Mouse (Mus musculus): ENCODE data around the gene Kcnj10. TPM values are rescaled to one million over a fixed set of nuclear protein-coding genes. Genes with fewer than 3 reads are reported as not detected.

Gene Kcnj10
- total and polyA plus RNA-seq, 2 experiments = 0.34 to 0.37 TPM

DNA sequence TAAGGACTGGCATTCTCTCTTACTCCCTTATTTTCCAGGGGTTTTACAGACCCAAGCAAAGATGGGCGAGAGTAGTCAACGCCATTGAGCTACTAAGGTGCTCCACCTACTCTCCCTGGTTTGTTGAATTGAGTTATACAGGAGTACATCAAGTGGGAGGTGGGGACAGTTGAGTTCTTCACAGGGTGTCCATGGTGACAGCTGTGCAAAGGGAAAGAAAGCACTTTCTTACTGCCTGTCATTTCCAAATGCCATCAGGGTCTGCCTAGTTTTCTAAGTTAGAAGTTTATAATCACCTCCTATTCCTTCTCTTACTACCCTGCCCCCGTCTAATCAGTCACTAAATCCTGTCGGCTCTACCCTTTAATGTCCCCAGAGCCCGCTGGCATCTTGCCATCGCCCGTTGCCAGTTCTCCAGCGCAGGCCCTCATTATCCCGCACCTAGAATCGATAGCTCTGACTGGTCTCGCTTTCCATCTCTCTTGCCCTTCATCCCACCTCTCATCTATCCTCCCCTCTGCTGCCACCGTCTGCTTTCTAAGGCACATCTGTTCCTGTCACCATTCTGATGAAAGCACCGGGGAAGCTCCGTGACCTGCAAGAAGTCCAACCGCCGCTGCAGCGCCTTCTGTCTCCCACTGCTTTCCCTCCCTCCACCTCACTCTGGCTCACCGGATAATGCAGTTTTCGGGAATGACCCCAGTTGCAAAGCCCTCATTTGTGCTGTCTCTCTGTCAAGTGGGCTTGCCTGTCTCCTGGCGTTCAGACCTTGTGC, 51.0 kb downstream of the Kcnj10 start:
- Histone ChIP-seq H3K4me1 (ENCODE audit: control insufficient read depth, insufficient read depth, low read length) (no peaks in the 10 kb centered on the region), H3K9ac (ENCODE audit: low read depth, low read length) (no peak overlapping the region), H3K79me2 (ENCODE audit: control insufficient read depth, insufficient read depth, low read length) (no peaks in the 10 kb centered on the region), H3K27ac (replicated peaks; ENCODE audit: insufficient read depth, low read depth, low read length) (no peak overlapping the region), H3K4me3 (ENCODE audit: insufficient read depth, low read depth, low read length) (no peak overlapping the region), H3K27me3 (ENCODE audit: control insufficient read depth, insufficient read depth, low read length) (no peaks in the 10 kb centered on the region), H3K36me3 (ENCODE audit: control insufficient read depth, insufficient read depth, low read length) (no peaks in the 10 kb centered on the region)
- WGBS = 36% methylated on average over 20 of the region's 20 CpGs
- no peak for DNase-seq (ENCODE audit: extremely low read depth, low read depth, low spot score)
- no peak for TF ChIP-seq POLR2A (IDR thresholded peaks at IDR 0.05; ENCODE audit: extremely low read depth, insufficient read depth, low read length)
- TF ChIP-seq CTCF (IDR thresholded peaks at IDR 0.05; ENCODE audit: low read depth, low read length) = no peak

DNA sequence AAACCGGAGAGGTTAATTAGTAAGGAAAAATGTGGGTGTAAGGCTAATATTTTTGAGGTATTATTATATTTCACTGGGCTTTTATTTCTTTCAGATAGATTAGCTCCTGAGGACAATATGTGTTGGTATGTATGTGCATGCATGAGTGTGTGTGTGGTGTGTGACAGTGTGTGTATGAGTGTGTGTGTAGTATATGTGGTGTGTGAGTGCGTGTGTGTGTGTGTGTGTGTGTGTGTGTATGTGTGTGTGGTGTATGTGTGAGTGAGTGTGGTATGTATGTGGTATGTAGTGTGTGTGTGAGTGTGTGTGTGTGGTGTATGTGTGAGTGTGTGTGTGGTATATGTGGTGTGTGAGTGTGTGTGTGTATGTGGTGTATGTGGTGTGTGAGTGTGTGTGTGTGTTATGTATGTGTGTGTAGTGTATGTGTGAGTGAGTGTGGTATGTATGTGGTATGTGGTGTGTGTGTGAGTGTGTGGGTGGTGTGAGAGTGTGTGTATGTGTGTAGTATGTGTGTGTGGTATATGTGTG, 51.7 kb downstream of the Kcnj10 start:
- Histone ChIP-seq H3K27me3 (ENCODE audit: control insufficient read depth, insufficient read depth, low read length) (no peaks in the 10 kb centered on the region), H3K36me3 (ENCODE audit: control insufficient read depth, insufficient read depth, low read length) (no peaks in the 10 kb centered on the region), H3K27ac (replicated peaks; ENCODE audit: insufficient read depth, low read depth, low read length) (no peak overlapping the region), H3K4me1 (ENCODE audit: control insufficient read depth, insufficient read depth, low read length) (no peaks in the 10 kb centered on the region), H3K79me2 (ENCODE audit: control insufficient read depth, insufficient read depth, low read length) (no peaks in the 10 kb centered on the region), H3K9ac (ENCODE audit: low read depth, low read length) (no peak overlapping the region), H3K4me3 (ENCODE audit: insufficient read depth, low read depth, low read length) (no peak overlapping the region)
- TF ChIP-seq CTCF (IDR thresholded peaks at IDR 0.05; ENCODE audit: low read depth, low read length) (no peak), POLR2A (IDR thresholded peaks at IDR 0.05; ENCODE audit: extremely low read depth, insufficient read depth, low read length) (no peak)
- WGBS = 92% methylated on average over 2 of the region's 2 CpGs
- DNase-seq (ENCODE audit: extremely low read depth, low read depth, low spot score) = no peak

DNA sequence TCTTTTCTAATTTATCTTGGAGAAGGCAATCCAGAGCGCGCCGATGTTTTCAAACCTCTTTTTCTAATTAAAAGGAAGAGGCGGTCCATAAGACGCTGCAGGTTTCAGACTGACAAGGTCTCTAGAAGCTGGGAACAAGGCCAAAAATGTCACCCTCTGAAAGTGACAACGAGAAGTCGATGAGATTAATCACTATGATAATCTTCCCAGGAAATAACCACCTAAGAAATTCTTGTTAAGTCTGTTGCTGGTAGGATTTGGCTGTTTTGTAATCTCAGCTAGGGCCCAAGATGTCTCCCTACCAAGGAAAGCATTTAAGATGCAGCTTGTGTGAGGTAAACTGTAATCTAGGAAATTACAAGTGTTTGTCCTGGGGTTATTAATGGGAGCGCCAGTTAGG, 52.7 kb downstream of the Kcnj10 start:
- no peaks in the 10 kb centered on the region for H3K36me3 ChIP-seq (ENCODE audit: control insufficient read depth, insufficient read depth, low read length)
- TF ChIP-seq CTCF (IDR thresholded peaks at IDR 0.05; ENCODE audit: low read depth, low read length) (no peak), POLR2A (IDR thresholded peaks at IDR 0.05; ENCODE audit: extremely low read depth, insufficient read depth, low read length) (no peak)
- WGBS = 70% methylated on average over 8 of the region's 8 CpGs

DNA sequence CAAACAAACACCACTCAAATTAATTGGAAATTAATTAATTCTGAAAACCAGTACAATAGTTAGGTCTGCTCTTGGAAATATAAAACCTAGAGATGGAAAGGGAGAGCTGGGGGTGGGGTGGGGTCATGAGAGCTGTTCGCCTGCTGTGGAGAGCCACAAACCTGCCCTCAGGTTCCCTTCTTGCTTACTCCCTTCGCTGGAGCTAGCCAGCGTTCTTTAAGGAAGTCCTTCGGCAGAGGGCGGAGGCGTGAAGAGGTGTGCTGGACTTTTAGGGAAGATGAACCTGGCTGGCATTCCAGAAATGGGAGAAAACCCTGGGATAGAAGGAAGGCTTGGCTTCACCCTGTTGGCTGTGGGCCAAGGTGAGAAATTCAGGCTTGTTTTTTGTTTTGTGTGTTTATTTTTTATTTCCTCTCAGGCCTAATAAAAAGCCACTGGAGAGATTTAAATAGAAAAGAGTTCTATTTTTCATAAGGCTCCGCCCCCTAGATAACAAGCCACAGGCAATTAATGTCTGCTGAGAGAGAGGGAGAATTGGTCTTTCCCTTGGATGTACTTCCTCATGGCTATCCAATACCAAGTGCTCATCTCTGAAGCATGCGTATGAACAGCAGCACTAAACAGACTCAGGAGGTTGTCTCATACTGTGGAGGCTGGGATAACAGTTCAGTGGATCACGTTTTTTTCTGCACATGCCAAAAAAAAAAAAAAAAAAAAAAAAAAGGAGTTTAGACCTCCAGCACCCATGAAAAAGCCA, 56.2 kb downstream of the Kcnj10 start:
- Histone ChIP-seq H3K36me3 (ENCODE audit: control insufficient read depth, insufficient read depth, low read length) (no peaks in the 10 kb centered on the region), H3K27ac (replicated peaks; ENCODE audit: insufficient read depth, low read depth, low read length) (no peak overlapping the region), H3K9ac (ENCODE audit: low read depth, low read length) (no peak overlapping the region), H3K4me3 (ENCODE audit: insufficient read depth, low read depth, low read length) (no peak overlapping the region), H3K27me3 (ENCODE audit: control insufficient read depth, insufficient read depth, low read length) (no peaks in the 10 kb centered on the region), H3K4me1 (ENCODE audit: control insufficient read depth, insufficient read depth, low read length) (no peaks in the 10 kb centered on the region), H3K79me2 (ENCODE audit: control insufficient read depth, insufficient read depth, low read length) (no peaks in the 10 kb centered on the region)
- TF ChIP-seq CTCF (IDR thresholded peaks at IDR 0.05; ENCODE audit: low read depth, low read length) (no peak), POLR2A (IDR thresholded peaks at IDR 0.05; ENCODE audit: extremely low read depth, insufficient read depth, low read length) (no peak)
- no peak for DNase-seq (ENCODE audit: extremely low read depth, low read depth, low spot score)
- 56% methylated on average over 9 of the region's 9 CpGs for WGBS

More for the DNA sequence above, 52.7 kb downstream of the Kcnj10 start:
- no peak for DNase-seq (ENCODE audit: extremely low read depth, low read depth, low spot score)
- H3K4me3 ChIP-seq (ENCODE audit: insufficient read depth, low read depth, low read length) = no peak overlapping the region
- H3K27ac ChIP-seq (replicated peaks; ENCODE audit: insufficient read depth, low read depth, low read length) = no peak overlapping the region
- no peaks in the 10 kb centered on the region for H3K27me3 ChIP-seq (ENCODE audit: control insufficient read depth, insufficient read depth, low read length)
- H3K4me1 ChIP-seq (ENCODE audit: control insufficient read depth, insufficient read depth, low read length) = no peaks in the 10 kb centered on the region
- H3K9ac ChIP-seq (ENCODE audit: low read depth, low read length) = no peak overlapping the region
- H3K79me2 ChIP-seq (ENCODE audit: control insufficient read depth, insufficient read depth, low read length) = no peaks in the 10 kb centered on the region

DNA sequence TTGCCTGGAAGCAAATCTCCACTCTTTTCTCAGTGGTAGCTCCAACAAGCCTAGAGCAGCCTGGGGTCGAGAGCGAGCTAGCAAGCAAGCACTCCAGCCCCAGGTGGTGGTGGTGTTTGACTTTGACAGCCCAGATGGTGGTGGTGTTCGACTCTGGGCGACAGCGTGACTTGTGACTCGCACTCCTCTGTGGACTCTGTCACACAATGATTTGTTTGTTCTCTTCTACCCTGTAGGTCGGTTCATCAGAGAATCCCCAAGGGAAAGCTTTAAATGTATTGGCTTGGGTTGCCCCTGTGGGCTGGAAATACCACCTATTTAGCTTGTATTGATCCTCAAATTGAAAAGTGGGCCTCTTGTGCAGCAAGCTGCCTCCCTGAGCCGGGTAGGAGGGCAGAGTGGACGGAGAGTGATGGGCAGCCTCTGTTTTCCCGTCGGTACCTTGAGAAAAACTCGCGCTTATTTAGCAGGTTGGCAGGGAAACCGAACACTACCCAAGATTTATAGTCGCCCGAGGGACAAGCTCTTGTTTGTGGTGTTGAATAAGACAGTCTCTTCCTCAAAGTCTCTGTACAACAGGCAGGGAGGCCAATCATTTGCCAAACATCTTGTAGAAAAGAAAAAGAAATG, 65.2 kb downstream of the Kcnj10 start:
- Histone ChIP-seq H3K79me2 (ENCODE audit: control insufficient read depth, insufficient read depth, low read length) (no peaks in the 10 kb centered on the region), H3K27ac (replicated peaks; ENCODE audit: insufficient read depth, low read depth, low read length) (no peak overlapping the region), H3K4me3 (ENCODE audit: insufficient read depth, low read depth, low read length) (no peak overlapping the region), H3K27me3 (ENCODE audit: control insufficient read depth, insufficient read depth, low read length) (no peaks in the 10 kb centered on the region), H3K36me3 (ENCODE audit: control insufficient read depth, insufficient read depth, low read length) (no peaks in the 10 kb centered on the region), H3K9ac (ENCODE audit: low read depth, low read length) (no peak overlapping the region), H3K4me1 (ENCODE audit: control insufficient read depth, insufficient read depth, low read length) (no peaks in the 10 kb centered on the region)
- no peak for DNase-seq (ENCODE audit: extremely low read depth, low read depth, low spot score)
- WGBS = 42% methylated on average over 16 of the region's 16 CpGs
- no peak for TF ChIP-seq CTCF (IDR thresholded peaks at IDR 0.05; ENCODE audit: low read depth, low read length)
